Mouse (Mus musculus) liver, embryonic 11.5 days (tissue): ENCODE data around the gene Ntn5. TPM values are rescaled to one million over a fixed set of nuclear protein-coding genes. Genes with fewer than 3 reads are reported as not detected.

Experiments
- ATAC-seq: fragments of 200-750 bp; cut with Nextera tagmentation; replicated peaks from 2 replicates; pipeline ENCODE4 v1.8.0; 2017; ENCODE audit warnings: moderate number of reproducible peaks, mild to moderate bottlenecking, moderate TSS enrichment, moderate library complexity; ENCODE audit not compliant: low FRiP score
- DNase-seq: peaks from one replicate; pipeline ENCODE4 v3.0.0-alpha.2; 2017; ENCODE audit warnings: low spot score
- H3K27ac ChIP-seq: fragments of 300-500 bp; sonication (generic); 2 replicates; pipeline ENCODE4 v1.5.1; 2014; ENCODE audit warnings: mild to moderate bottlenecking, low read depth, low read length, control low read depth
- H3K27me3 ChIP-seq: fragments of 300-500 bp; sonication (generic); replicated peaks from 2 replicates; pipeline ENCODE4 v1.6.1; 2014; ENCODE audit warnings: low read length, mixed read lengths; ENCODE audit not compliant: control insufficient read depth, insufficient read depth
- H3K36me3 ChIP-seq: fragments of 300-500 bp; sonication (generic); 2 replicates; pipeline ENCODE4 v1.6.1; 2014; ENCODE audit warnings: mild to moderate bottlenecking, low read length, moderate library complexity, mixed read lengths; ENCODE audit not compliant: control insufficient read depth, insufficient read depth
- H3K4me1 ChIP-seq: fragments of 300-500 bp; sonication (generic); replicated peaks from 2 replicates; pipeline ENCODE4 v1.6.1; 2014; ENCODE audit warnings: low read length, mixed read lengths; ENCODE audit not compliant: control insufficient read depth, insufficient read depth
- H3K4me2 ChIP-seq: fragments of 300-500 bp; sonication (generic); 2 replicates; pipeline ENCODE4 v1.6.1; 2014; ENCODE audit warnings: mild to moderate bottlenecking, control low read depth, moderate library complexity
- H3K4me3 ChIP-seq: fragments of 300-500 bp; sonication (generic); 2 replicates; pipeline ENCODE4 v1.5.1; 2014; ENCODE audit warnings: low read depth, low read length, control low read depth
- H3K9ac ChIP-seq: fragments of 300-500 bp; sonication (generic); 2 replicates; pipeline ENCODE4 v1.6.1; 2014; ENCODE audit warnings: low read depth, low read length, control low read depth
- H3K9me3 ChIP-seq: fragments of 300-500 bp; sonication (generic); 2 replicates; pipeline ENCODE4 v1.6.1; 2016; ENCODE audit warnings: low read length, inconsistent platforms, mixed read lengths; ENCODE audit not compliant: control insufficient read depth
- WGBS: fragments of 180-500 bp; shearing (Covaris S2); extraction: QIAGEN DNeasy Blood & Tissue Kit; methylation state at CpG from one replicate; pipeline ENCODE4 v1.1.7; 2014; 5-methylcytosine and 5-hydroxymethylcytosine counted together
- polyA plus RNA-seq: library from polyadenylated mRNA; unstranded; fragments of >200 nt; fragmentation: Nextera tagmentation; extraction: Ambion mirVana; gene quantifications from 2 replicates; pipeline ENCODE4 v1.2.1, GENCODE M21; 2014

The Ntn5 gene
- polyA plus RNA-seq, 1 experiment from 2014 or later = 0.23 TPM

GRCm38 (mm10) chr7:45721642-45722347, 38.0 kb downstream of the Ntn5 start:
- WGBS = 66% methylated on average over 13 of the region's 13 CpGs
- ATAC-seq = no peak
- no peak overlapping the region for H3K9ac ChIP-seq
- no peaks in the 10 kb centered on the region for H3K9me3 ChIP-seq
- H3K4me1 ChIP-seq = peaks cover 17% of the 10 kb centered on the region
- H3K27me3 ChIP-seq = no peaks in the 10 kb centered on the region
- H3K36me3 ChIP-seq = peaks cover 60% of the 10 kb centered on the region
- no peak overlapping the region for H3K4me2 ChIP-seq
- H3K4me3 ChIP-seq = no peak overlapping the region
- DNase-seq = no peak
- H3K27ac ChIP-seq = peak overlapping the region; percentile 8; the same call in 1 of the 2 replicates

DNA sequence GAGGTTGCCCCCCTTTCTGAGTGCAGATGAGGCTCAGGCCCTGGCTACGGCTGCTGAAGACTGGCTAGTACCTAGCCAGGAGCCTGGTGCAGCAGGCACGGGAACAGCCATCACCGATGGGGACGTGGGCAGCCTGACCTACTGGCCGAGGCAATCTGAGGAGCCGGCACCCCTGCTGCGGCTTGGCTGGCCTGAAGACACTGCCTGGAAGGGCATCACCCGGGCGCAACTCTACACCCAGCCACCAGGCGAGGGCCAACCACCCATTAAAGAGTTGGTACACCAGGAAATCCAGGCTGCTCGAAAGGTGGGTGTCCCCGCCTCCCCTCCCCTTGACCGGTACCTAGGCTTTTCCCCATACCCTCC, 38.5 kb downstream of the Ntn5 start:
- no peaks in the 10 kb centered on the region for H3K27me3 ChIP-seq
- no peak overlapping the region for H3K4me3 ChIP-seq
- H3K36me3 ChIP-seq = peaks cover 63% of the 10 kb centered on the region
- ATAC-seq = no peak
- WGBS = 84% methylated on average over 13 of the region's 13 CpGs
- H3K27ac ChIP-seq = 0 out of 2 replicates have a peak overlapping the region, but pooled peaks have one; percentile 8
- no peak for DNase-seq
- peaks cover 14% of the 10 kb centered on the region for H3K4me1 ChIP-seq
- no peaks in the 10 kb centered on the region for H3K9me3 ChIP-seq
- H3K4me2 ChIP-seq = no peak overlapping the region
- no peak overlapping the region for H3K9ac ChIP-seq

GRCm38 (mm10) chr7:45723301-45723700, 39.5 kb downstream of the Ntn5 start:
- 88% methylated on average over 4 of the region's 4 CpGs for WGBS
- Histone ChIP-seq H3K9ac (no peak overlapping the region), H3K27ac (no peak overlapping the region), H3K36me3 (peaks cover 65% of the 10 kb centered on the region), H3K4me2 (no peak overlapping the region), H3K4me1 (peaks cover 14% of the 10 kb centered on the region), H3K4me3 (no peak overlapping the region), H3K9me3 (no peaks in the 10 kb centered on the region), H3K27me3 (no peaks in the 10 kb centered on the region)
- no peak for ATAC-seq
- DNase-seq = no peak

GRCm38 (mm10) chr7:45723781-45724180, 40.0 kb downstream of the Ntn5 start:
- no peak overlapping the region for H3K4me3 ChIP-seq
- no peak for ATAC-seq
- peaks cover 14% of the 10 kb centered on the region for H3K4me1 ChIP-seq
- no peak overlapping the region for H3K27ac ChIP-seq
- H3K9ac ChIP-seq = no peak overlapping the region
- no peaks in the 10 kb centered on the region for H3K9me3 ChIP-seq
- peaks cover 65% of the 10 kb centered on the region for H3K36me3 ChIP-seq
- H3K4me2 ChIP-seq = no peak overlapping the region
- DNase-seq = no peak
- WGBS = 92% methylated on average over 14 of the region's 14 CpGs
- H3K27me3 ChIP-seq = no peaks in the 10 kb centered on the region

DNA sequence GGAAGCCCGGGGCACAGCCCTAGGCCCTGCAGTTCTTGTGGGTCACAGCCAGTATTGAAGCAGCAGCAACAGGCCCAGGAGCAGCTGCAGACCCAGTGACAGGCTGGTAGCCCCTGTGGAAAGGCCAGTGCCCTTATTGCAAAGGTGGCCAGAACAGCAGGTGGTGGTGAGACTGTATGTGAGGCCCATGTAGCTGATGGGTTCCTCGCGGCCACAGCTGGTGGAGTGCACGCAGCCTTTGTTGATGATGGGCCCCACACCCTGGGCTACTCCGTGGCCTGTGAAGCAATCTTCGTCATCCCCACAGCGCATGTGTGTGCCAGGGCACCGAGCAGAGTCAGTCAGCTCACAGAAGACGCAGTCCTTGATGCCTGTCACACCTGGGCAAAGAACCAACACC, 41.3 kb downstream of the Ntn5 start:
- Histone ChIP-seq H3K4me3 (no peak overlapping the region), H3K36me3 (peaks cover 60% of the 10 kb centered on the region), H3K27ac (no peak overlapping the region), H3K27me3 (no peaks in the 10 kb centered on the region), H3K9me3 (no peaks in the 10 kb centered on the region), H3K4me2 (no peak overlapping the region), H3K9ac (no peak overlapping the region), H3K4me1 (peaks cover 11% of the 10 kb centered on the region)
- 89% methylated on average over 9 of the region's 9 CpGs for WGBS
- no peak for DNase-seq
- no peak for ATAC-seq

DNA sequence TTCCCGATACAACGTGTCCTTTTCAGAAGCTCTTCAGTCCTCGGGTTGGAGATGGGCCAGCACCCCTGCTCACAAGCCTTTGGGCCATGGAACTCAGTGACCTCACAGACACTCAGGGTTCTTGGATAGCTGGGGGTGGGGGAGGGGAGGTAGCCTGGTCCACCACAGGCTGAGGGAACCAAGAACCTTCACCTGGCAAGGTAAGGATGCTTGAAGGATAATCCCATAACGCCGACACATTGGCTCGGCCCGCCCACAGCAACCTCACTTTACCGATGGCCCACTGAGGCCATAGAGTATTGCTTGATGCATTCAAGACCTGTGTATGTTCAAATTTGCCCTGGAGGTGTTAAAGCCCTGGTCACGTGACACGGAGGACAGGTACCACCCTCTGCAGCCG, 41.9 kb downstream of the Ntn5 start, which contains the start of gene Spaca4:
Gene Spaca4 (minus strand): TSS at position 101 of the 400 bp plus-strand sequence.
- H3K27me3 ChIP-seq = no peaks in the 10 kb centered on the region
- H3K4me2 ChIP-seq = no peak within 1 kb of the TSS
- peaks cover 12% of the 10 kb centered on the region for H3K4me1 ChIP-seq
- H3K27ac ChIP-seq = no peak within 1 kb of the TSS
- ATAC-seq = no peak
- H3K9me3 ChIP-seq = no peaks in the 10 kb centered on the region
- 88% methylated on average over 11 of the region's 11 CpGs for WGBS
- H3K36me3 ChIP-seq = peaks cover 55% of the 10 kb centered on the region
- no peak within 1 kb of the TSS for H3K9ac ChIP-seq
- no peak for DNase-seq
- H3K4me3 ChIP-seq = no peak within 1 kb of the TSS

- H3K36me3 ChIP-seq = peaks cover 50% of the 10 kb centered on the region
Measured at GRCm38 (mm10) chr7:45726419-45726818, 42.6 kb downstream of the Ntn5 start.

GRCm38 (mm10) chr7:45727625-45728024, 43.8 kb downstream of the Ntn5 start:
- Histone ChIP-seq H3K4me1 (peaks cover 15% of the 10 kb centered on the region), H3K27ac (no peak overlapping the region), H3K9ac (no peak overlapping the region), H3K4me2 (no peak overlapping the region), H3K27me3 (no peaks in the 10 kb centered on the region), H3K9me3 (no peaks in the 10 kb centered on the region), H3K4me3 (no peak overlapping the region), H3K36me3 (peaks cover 38% of the 10 kb centered on the region)
- 77% methylated on average over 3 of the region's 3 CpGs for WGBS
- ATAC-seq = no peak
- DNase-seq = no peak

More at GRCm38 (mm10) chr7:45726419-45726818, 42.6 kb downstream of the Ntn5 start:
- Histone ChIP-seq H3K9me3 (no peaks in the 10 kb centered on the region), H3K4me1 (peaks cover 15% of the 10 kb centered on the region), H3K27ac (no peak overlapping the region), H3K27me3 (no peaks in the 10 kb centered on the region), H3K4me3 (no peak overlapping the region), H3K4me2 (no peak overlapping the region), H3K9ac (no peak overlapping the region)
- ATAC-seq (no peak), DNase-seq (no peak)
- 91% methylated on average over 10 of the region's 10 CpGs for WGBS
